Mouse (Mus musculus) neural tube, embryonic 15.5 days (tissue): ENCODE measurements at regions not wholly inside any gene's neighbourhood (a gene's known extent, or its start where the extent isn't known, plus 50 kb on each side); places are given as distances from the start of the nearest gene placed in this dataset.

Source experiments
- ATAC-seq: fragments of 200-750 bp; cut with Nextera tagmentation; 2 replicates; pipeline ENCODE4 v1.8.0; 2017; ENCODE audit warnings: mild to moderate bottlenecking, moderate TSS enrichment, moderate library complexity; ENCODE audit not compliant: low FRiP score
- H3K27ac ChIP-seq: fragments of 300-500 bp; sonication (generic); replicated peaks from 2 replicates; pipeline ENCODE4 v1.5.1; 2015; ENCODE audit warnings: mild to moderate bottlenecking, inconsistent platforms
- H3K27me3 ChIP-seq: fragments of 300-500 bp; sonication (generic); replicated peaks from 2 replicates; pipeline ENCODE4 v1.6.1; 2015; ENCODE audit warnings: inconsistent platforms
- H3K36me3 ChIP-seq: fragments of 300-500 bp; sonication (generic); 2 replicates; pipeline ENCODE4 v1.6.1; 2015; ENCODE audit warnings: inconsistent platforms
- H3K4me1 ChIP-seq: fragments of 300-500 bp; sonication (generic); 2 replicates; pipeline ENCODE4 v1.6.1; 2015; ENCODE audit warnings: inconsistent platforms
- H3K4me2 ChIP-seq: fragments of 300-500 bp; sonication (generic); 2 replicates; pipeline ENCODE4 v1.6.1; 2015; ENCODE audit warnings: inconsistent platforms, mild to moderate bottlenecking, moderate library complexity
- H3K4me3 ChIP-seq: fragments of 300-500 bp; sonication (generic); replicated peaks from 2 replicates; pipeline ENCODE4 v1.5.1; 2015; ENCODE audit warnings: mild to moderate bottlenecking, inconsistent platforms
- H3K9ac ChIP-seq: fragments of 300-500 bp; sonication (generic); replicated peaks from 2 replicates; pipeline ENCODE4 v1.6.1; 2015; ENCODE audit warnings: mild to moderate bottlenecking, inconsistent platforms
- H3K9me3 ChIP-seq: fragments of 300-500 bp; sonication (generic); replicated peaks from 2 replicates; pipeline ENCODE4 v1.6.1; 2016; ENCODE audit warnings: inconsistent platforms
- WGBS: fragments of 180-500 bp; shearing (Covaris S2); methylation state at CpG from one replicate; pipeline ENCODE4 v1.1.7; 2015; ENCODE audit warnings: mixed read lengths; 5-methylcytosine and 5-hydroxymethylcytosine counted together

GRCm38 (mm10) chr16:12892658-12893305 is 216.7 kb upstream of the Ercc4 start:
- Histone ChIP-seq H3K27ac (no peak overlapping the region), H3K9ac (no peak overlapping the region), H3K36me3 (no peaks in the 10 kb centered on the region), H3K4me1 (no peaks in the 10 kb centered on the region), H3K4me2 (no peak overlapping the region), H3K4me3 (no peak overlapping the region), H3K27me3 (no peaks in the 10 kb centered on the region), H3K9me3 (no peaks in the 10 kb centered on the region)
- no peak for ATAC-seq
- 85% methylated on average over 7 of the region's 7 CpGs for WGBS

DNA sequence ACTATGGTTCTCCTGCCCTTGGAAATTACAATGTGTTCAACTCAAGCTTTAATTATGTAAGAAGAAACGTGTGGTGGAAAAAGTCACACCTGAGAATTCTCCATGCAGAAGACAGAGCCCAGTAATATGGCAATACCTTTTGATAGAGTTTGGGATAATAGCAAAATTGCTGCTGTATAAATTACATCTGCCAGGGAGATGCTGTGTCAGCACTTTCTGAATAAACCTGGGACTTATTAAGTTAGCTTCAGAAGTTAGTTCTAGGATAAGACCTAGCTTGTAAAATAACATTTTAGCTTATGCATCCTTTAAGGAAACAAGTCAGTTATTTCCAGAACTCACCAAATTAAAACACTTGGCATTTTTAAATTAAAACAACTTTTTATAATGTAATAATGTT is 212.2 kb upstream of the Ercc4 start:
- ATAC-seq, result no peak
- peaks cover 6% of the 10 kb centered on the region for H3K9me3 ChIP-seq
- no peaks in the 10 kb centered on the region for H3K36me3 ChIP-seq
- 85% methylated on average over 1 of the region's 1 CpGs for WGBS
- H3K4me1 ChIP-seq, result peaks cover 4% of the 10 kb centered on the region; the same call in 1 of the 2 replicates
- no peak overlapping the region for H3K9ac ChIP-seq
- no peak overlapping the region for H3K27ac ChIP-seq
- H3K4me2 ChIP-seq, result no peak overlapping the region
- H3K27me3 ChIP-seq, result no peaks in the 10 kb centered on the region
- no peak overlapping the region for H3K4me3 ChIP-seq

- ATAC-seq, result no peak
- no peak overlapping the region for H3K4me3 ChIP-seq
- H3K27me3 ChIP-seq, result no peaks in the 10 kb centered on the region
- H3K4me1 ChIP-seq, result peaks cover 4% of the 10 kb centered on the region; the same call in 1 of the 2 replicates
- H3K4me2 ChIP-seq, result no peak overlapping the region
- H3K27ac ChIP-seq, result no peak overlapping the region
- H3K9me3 ChIP-seq, result peaks cover 6% of the 10 kb centered on the region
- H3K9ac ChIP-seq, result no peak overlapping the region
- H3K36me3 ChIP-seq, result no peaks in the 10 kb centered on the region
- 75% methylated on average over 8 of the region's 8 CpGs for WGBS
Observed at GRCm38 (mm10) chr16:12900670-12901069, 208.8 kb upstream of the Ercc4 start.

GRCm38 (mm10) chr16:12901096-12901995 is 208.1 kb upstream of the Ercc4 start:
- Histone ChIP-seq H3K9ac (no peak overlapping the region), H3K27me3 (no peaks in the 10 kb centered on the region), H3K4me2 (no peak overlapping the region), H3K27ac (no peak overlapping the region), H3K4me1 (peaks cover 4% of the 10 kb centered on the region; the same call in 1 of the 2 replicates), H3K36me3 (no peaks in the 10 kb centered on the region), H3K9me3 (peaks cover 6% of the 10 kb centered on the region), H3K4me3 (no peak overlapping the region)
- ATAC-seq, result no peak
- 40% methylated on average over 9 of the region's 9 CpGs for WGBS

GRCm38 (mm10) chr16:12901996-12902319 is 207.5 kb upstream of the Ercc4 start:
- Histone ChIP-seq H3K9me3 (peaks cover 6% of the 10 kb centered on the region), H3K4me3 (no peak overlapping the region), H3K4me2 (no peak overlapping the region), H3K9ac (no peak overlapping the region), H3K4me1 (peaks cover 4% of the 10 kb centered on the region; the same call in 1 of the 2 replicates), H3K27ac (no peak overlapping the region), H3K36me3 (no peaks in the 10 kb centered on the region), H3K27me3 (no peaks in the 10 kb centered on the region)
- ATAC-seq, result no peak; the same call in 1 of the 2 replicates

DNA sequence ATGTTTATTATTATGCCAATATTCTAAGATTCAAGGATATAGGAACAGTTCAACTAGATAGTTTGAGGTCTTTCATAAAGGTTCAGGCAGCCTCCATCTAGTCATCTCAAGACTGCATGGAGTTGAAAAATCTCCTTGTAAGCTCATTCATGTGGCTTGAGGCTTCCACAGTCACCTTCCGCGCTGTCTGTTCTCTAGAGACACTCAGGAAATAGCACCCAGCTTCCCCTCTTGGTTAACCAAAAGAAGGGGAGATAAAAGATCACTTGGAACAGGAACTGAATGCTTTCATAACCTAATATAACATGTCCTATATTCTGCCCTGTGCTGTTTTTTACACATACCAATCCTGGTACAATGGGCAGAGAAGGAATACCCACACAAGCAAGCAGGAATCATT is 206.3 kb upstream of the Ercc4 start:
- no peak for ATAC-seq
- Histone ChIP-seq H3K4me2 (no peak overlapping the region), H3K9me3 (peaks cover 6% of the 10 kb centered on the region), H3K4me3 (no peak overlapping the region), H3K9ac (no peak overlapping the region), H3K4me1 (peaks cover 4% of the 10 kb centered on the region; the same call in 1 of the 2 replicates), H3K36me3 (no peaks in the 10 kb centered on the region), H3K27me3 (no peaks in the 10 kb centered on the region), H3K27ac (no peak overlapping the region)
- 96% methylated on average over 2 of the region's 2 CpGs for WGBS

DNA sequence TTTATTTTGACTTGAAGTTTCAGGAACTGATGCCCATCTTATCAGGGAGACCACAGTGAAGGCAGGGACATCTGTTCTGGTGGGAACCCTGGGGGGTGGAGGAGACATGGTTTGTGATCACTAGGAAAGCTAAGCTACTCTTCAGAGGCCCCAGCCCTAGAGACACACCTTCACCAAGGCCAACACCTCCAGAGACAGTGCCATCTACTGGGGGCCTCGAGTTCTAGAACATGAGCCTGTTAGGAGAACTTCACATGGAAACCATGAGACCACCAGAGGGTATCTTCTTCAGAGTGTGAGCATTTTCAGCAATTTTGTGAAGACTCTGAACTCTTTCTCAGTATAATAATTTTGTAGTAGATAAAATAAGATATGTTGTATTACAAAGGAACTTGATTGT is 204.5 kb upstream of the Ercc4 start:
- Histone ChIP-seq H3K9ac (no peak overlapping the region), H3K9me3 (no peaks in the 10 kb centered on the region), H3K4me1 (peaks cover 4% of the 10 kb centered on the region; the same call in 1 of the 2 replicates), H3K4me2 (no peak overlapping the region), H3K4me3 (no peak overlapping the region), H3K27ac (no peak overlapping the region), H3K36me3 (no peaks in the 10 kb centered on the region), H3K27me3 (no peaks in the 10 kb centered on the region)
- no peak for ATAC-seq
- WGBS, result 56% methylated on average over 1 of the region's 1 CpGs

DNA sequence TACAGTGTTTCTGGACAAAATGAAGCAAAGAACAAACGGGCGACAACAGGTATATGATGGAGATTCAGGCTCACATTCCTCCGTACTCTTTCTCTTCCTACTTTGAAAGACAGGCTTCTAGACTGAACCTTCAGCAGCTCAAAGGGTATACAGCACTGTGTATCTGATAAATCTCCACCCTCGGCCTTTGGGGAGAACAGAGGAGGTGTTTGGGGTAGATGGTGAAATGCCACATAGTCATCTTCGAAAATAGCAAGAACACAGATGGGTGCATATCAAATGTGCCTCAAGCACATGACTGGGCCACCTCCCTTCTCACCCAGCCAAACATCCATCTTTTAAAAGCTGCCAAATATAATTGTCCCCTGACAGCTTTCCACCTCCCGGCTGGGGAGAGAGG is 184.8 kb upstream of the Ercc4 start:
- no peaks in the 10 kb centered on the region for H3K4me1 ChIP-seq
- no peak for ATAC-seq
- H3K4me3 ChIP-seq, result no peak overlapping the region
- no peak overlapping the region for H3K27ac ChIP-seq
- no peak overlapping the region for H3K9ac ChIP-seq
- no peaks in the 10 kb centered on the region for H3K36me3 ChIP-seq
- H3K9me3 ChIP-seq, result no peaks in the 10 kb centered on the region
- no peaks in the 10 kb centered on the region for H3K27me3 ChIP-seq
- H3K4me2 ChIP-seq, result no peak overlapping the region
- 93% methylated on average over 6 of the region's 6 CpGs for WGBS

- ATAC-seq, result no peak
- no peaks in the 10 kb centered on the region for H3K36me3 ChIP-seq
- WGBS, result 92% methylated on average over 9 of the region's 9 CpGs
- no peaks in the 10 kb centered on the region for H3K4me1 ChIP-seq
- no peak overlapping the region for H3K4me2 ChIP-seq
- H3K9me3 ChIP-seq, result no peaks in the 10 kb centered on the region
- no peaks in the 10 kb centered on the region for H3K27me3 ChIP-seq
- H3K9ac ChIP-seq, result no peak overlapping the region
- no peak overlapping the region for H3K4me3 ChIP-seq
- H3K27ac ChIP-seq, result no peak overlapping the region
Observed at GRCm38 (mm10) chr16:12925931-12926330, 183.6 kb upstream of the Ercc4 start.

- Histone ChIP-seq H3K4me1 (no peaks in the 10 kb centered on the region), H3K27ac (no peak overlapping the region), H3K9me3 (no peaks in the 10 kb centered on the region), H3K4me2 (no peak overlapping the region), H3K27me3 (no peaks in the 10 kb centered on the region), H3K9ac (no peak overlapping the region), H3K4me3 (no peak overlapping the region), H3K36me3 (no peaks in the 10 kb centered on the region)
- ATAC-seq, result no peak
- WGBS, result 78% methylated on average over 6 of the region's 6 CpGs
Observed at GRCm38 (mm10) chr16:12931111-12931510, 178.4 kb upstream of the Ercc4 start.

GRCm38 (mm10) chr16:12932959-12933358 is 176.5 kb upstream of the Ercc4 start:
- Histone ChIP-seq H3K27me3 (no peaks in the 10 kb centered on the region), H3K36me3 (no peaks in the 10 kb centered on the region), H3K27ac (no peak overlapping the region), H3K4me3 (no peak overlapping the region), H3K4me1 (no peaks in the 10 kb centered on the region), H3K9me3 (no peaks in the 10 kb centered on the region), H3K9ac (no peak overlapping the region), H3K4me2 (no peak overlapping the region)
- 95% methylated on average over 3 of the region's 3 CpGs for WGBS
- no peak for ATAC-seq

GRCm38 (mm10) chr16:12934586-12934985 is 174.9 kb upstream of the Ercc4 start:
- no peaks in the 10 kb centered on the region for H3K27me3 ChIP-seq
- no peaks in the 10 kb centered on the region for H3K36me3 ChIP-seq
- H3K9me3 ChIP-seq, result no peaks in the 10 kb centered on the region
- WGBS, result 81% methylated on average over 7 of the region's 7 CpGs
- no peak for ATAC-seq
- H3K4me2 ChIP-seq, result no peak overlapping the region
- H3K27ac ChIP-seq, result no peak overlapping the region
- H3K4me1 ChIP-seq, result no peaks in the 10 kb centered on the region
- H3K9ac ChIP-seq, result no peak overlapping the region
- H3K4me3 ChIP-seq, result no peak overlapping the region
